Mouse (Mus musculus) gastrocnemius, adult 8-10 months (tissue): ENCODE data around the gene Gm9970. TPM values are rescaled to one million over a fixed set of nuclear protein-coding genes. Genes with fewer than 3 reads are reported as not detected.
A peak's percentile ranks its signal among the peaks of the same experiment; 100 is the strongest.

Experiments used
- DNase-seq, 2 experiments: peaks; one replicate each; pipeline ENCODE4 v3.0.0; 2022; ENCODE audit warnings: low spot score in 2 of 2
- total RNA-seq, 4 experiments: library from RNA; stranded (reverse); gene quantifications; 2 replicates each; pipeline ENCODE4 v1.2.4; 2022

Gm9970 gene
- total RNA-seq, 4 experiments from 2014 or later = not detected

GRCm38 (mm10) chr5:31195671-31196070, 45.4 kb downstream of the Gm9970 start:
- no peak for DNase-seq

GRCm38 (mm10) chr5:31194486-31195485, 46.2 kb downstream of the Gm9970 start:
- no peak for DNase-seq

- DNase-seq = no peak
Observed at GRCm38 (mm10) chr5:31193631-31194281, 47.3 kb downstream of the Gm9970 start.

- peak; percentile 97 for DNase-seq
Observed at GRCm38 (mm10) chr5:31192939-31193630, 47.9 kb downstream of the Gm9970 start, which contains the start of the genes Snx17 and Eif2b4. Snx17 (plus strand) TSS chr5:31193227. Eif2b4 (minus strand) TSS chr5:31193430.

GRCm38 (mm10) chr5:31192045-31192938, 48.7 kb downstream of the Gm9970 start:
- no peak for DNase-seq

Other genes starting within 250 kb of the Gm9970 start
- gene Atraid, start 192.9 kb downstream of the Gm9970 start, total RNA-seq = 10 to 100 TPM; 41.9 to 51.2 (median 47.9) TPM
- 1 to 10 TPM; 6.1 to 7.9 (median 6.7) TPM for gene Slc5a6, start 192.3 kb downstream of the Gm9970 start, total RNA-seq
- 10 to 100 TPM; 25.5 to 30.8 (median 27.9) TPM for gene Cad, start 186.5 kb downstream of the Gm9970 start, total RNA-seq
- not detected for gene Dnajc5g, start 134.9 kb downstream of the Gm9970 start, total RNA-seq
- gene Slc30a3, start 133.0 kb downstream of the Gm9970 start, total RNA-seq = under 1 TPM in 2 of 4 experiments, not detected in 2; 0.18 to 0.24 TPM
- gene Trim54, start 124.5 kb downstream of the Gm9970 start, total RNA-seq = 100 to 1,000 TPM; 420 to 527 (median 441) TPM
- gene Ucn, start 102.4 kb downstream of the Gm9970 start, total RNA-seq = not detected
- 10 to 100 TPM; 19.2 to 26.8 (median 22.7) TPM for gene Mpv17, start 87.0 kb downstream of the Gm9970 start, total RNA-seq
- gene Gm29609, start 61.3 kb downstream of the Gm9970 start, total RNA-seq = under 1 TPM; 0.15 to 0.56 (median 0.29) TPM
- gene Gtf3c2, start 61.1 kb downstream of the Gm9970 start, total RNA-seq = 10 to 100 TPM; 20.5 to 28.0 (median 23.2) TPM
- 10 to 100 TPM; 31.3 to 35.8 (median 31.7) TPM for gene Snx17, start 48.0 kb downstream of the Gm9970 start, total RNA-seq
- gene Eif2b4, start 47.8 kb downstream of the Gm9970 start, total RNA-seq = 10 to 100 TPM; 42.1 to 68.2 (median 50.8) TPM
- gene Zfp513, start 38.9 kb downstream of the Gm9970 start, total RNA-seq = 10 to 100 TPM in 1 of 4 experiments, 1 to 10 TPM in 3; 6.5 to 12.3 (median 8.5) TPM
- 10 to 100 TPM; 38.2 to 49.9 (median 45.2) TPM for gene Ppm1g, start 20.5 kb downstream of the Gm9970 start, total RNA-seq
- 10 to 100 TPM; 43.9 to 54.8 (median 51.2) TPM for gene Nrbp1, start 368 bp downstream of the Gm9970 start, total RNA-seq
- gene Krtcap3, start 10.5 kb upstream of the Gm9970 start, total RNA-seq = 1 to 10 TPM in 3 of 4 experiments, under 1 TPM in 1; 0.68 to 1.4 (median 1.2) TPM
- 10 to 100 TPM; 24.6 to 32.9 (median 28.6) TPM for gene Ift172, start 49.9 kb upstream of the Gm9970 start, total RNA-seq
- 1 to 10 TPM; 1.1 to 2.0 (median 1.2) TPM for gene Fndc4, start 54.8 kb upstream of the Gm9970 start, total RNA-seq
- not detected for gene Gckr, start 56.2 kb upstream of the Gm9970 start, total RNA-seq
- gene Zfp512, start 211.2 kb upstream of the Gm9970 start, total RNA-seq = 10 to 100 TPM; 11.5 to 14.3 (median 12.8) TPM
- gene 4930548H24Rik, start 244.5 kb upstream of the Gm9970 start, total RNA-seq = not detected